Mouse (Mus musculus) G1E (cell line): ENCODE data around the gene Bst2.

ENCODE experiments used
- CTCF ChIP-seq: IDR thresholded peaks from 2 replicates; pipeline ENCODE4 v1.5.1; 2012; ENCODE audit warnings: low read depth, low read length, inconsistent platforms, mixed read lengths
- GATA2 ChIP-seq: IDR thresholded peaks from 2 replicates; pipeline ENCODE4 v1.6.1; 2012; ENCODE audit warnings: low read depth, low read length, inconsistent platforms, borderline replicate concordance
- POLR2AphosphoS5 ChIP-seq: IDR thresholded peaks from 2 replicates; pipeline ENCODE4 v1.6.1; 2012; ENCODE audit warnings: low read depth, low read length, inconsistent platforms; ENCODE audit not compliant: insufficient replicate concordance
- TAL1 ChIP-seq: conservative IDR thresholded peaks from 2 replicates; pipeline ENCODE4 v1.6.1; 2012; ENCODE audit warnings: low read depth, low read length, inconsistent platforms, mixed read lengths

DNA sequence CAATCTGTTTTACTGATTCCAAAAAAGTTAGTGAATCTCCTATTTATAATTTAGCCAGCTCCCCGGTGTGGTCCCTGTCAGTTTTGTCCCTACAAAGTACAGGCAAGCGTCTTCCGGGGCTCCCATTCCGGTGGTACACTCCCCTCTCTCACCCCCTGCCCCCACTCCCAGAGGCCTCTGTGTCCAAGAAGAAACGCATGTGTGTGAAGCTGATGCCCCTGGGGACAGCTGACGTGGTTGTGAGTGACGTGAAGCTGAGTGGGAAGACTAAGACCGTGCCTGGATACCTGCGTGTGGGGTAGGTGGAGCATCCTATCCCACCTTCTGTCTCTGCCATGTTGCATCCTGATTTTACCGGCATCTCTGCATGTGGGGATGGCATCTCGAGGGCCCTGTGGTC is 7.8 kb upstream of the Bst2 start:
- TF ChIP-seq CTCF (no peak), POLR2AphosphoS5 (no peak), GATA2 (no peak), TAL1 (no peak)
